Mouse (Mus musculus): Measurements from ENCODE around the gene 6430628N08Rik.

DNA sequence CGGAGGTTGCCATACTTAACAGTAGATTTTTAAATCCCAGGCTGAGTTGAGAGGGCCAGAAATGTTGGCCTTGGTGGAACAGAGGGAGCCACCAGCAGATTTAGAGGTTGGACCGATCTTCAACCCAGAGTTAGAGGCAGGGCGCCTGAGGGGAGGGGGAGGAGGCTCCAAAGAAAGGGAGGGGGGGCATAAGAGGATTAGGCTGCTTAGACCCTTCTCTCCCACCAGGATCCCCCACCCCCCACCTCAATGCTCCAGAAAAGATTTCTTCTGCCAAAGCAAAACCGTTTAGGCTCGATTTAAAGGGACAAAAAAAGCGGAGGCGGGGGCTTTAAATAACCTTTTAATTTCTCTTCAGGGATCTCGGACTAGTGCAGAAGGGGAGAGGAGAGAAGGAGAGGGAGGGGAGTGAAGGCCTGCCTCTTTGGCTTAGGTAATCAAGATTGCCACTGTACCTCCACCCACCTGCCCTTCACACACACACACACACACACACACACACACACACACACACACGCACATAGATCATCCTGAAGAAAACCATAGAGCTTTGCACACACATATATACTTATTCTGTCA lies 50.9 kb downstream of the 6430628N08Rik start:
- no peak for TF ChIP-seq CTCF (IDR thresholded peaks at IDR 0.05; ENCODE audit: low read depth)
- no peak for TF ChIP-seq EP300 (IDR thresholded peaks at IDR 0.05; ENCODE audit: low read depth)
